25 mouse cellular contexts compared by ENCODE assay signal in genomic region chr6:8631362-8631761, GRCm38 (mm10).
"Had no signal": no experiment of that assay in that cellular context is flagged by ENCODE, and none has a peak within 500 bp of the region (broad histone marks: within the 10 kb centered on the region; RNA-seq: fewer than 3 reads in every experiment).

No protein-coding gene starts in this region.

- H3K4me3 ChIP-seq: gastrocnemius, adult 2 months; heart, adult 2 months; heart, embryonic 10.5 days; heart, embryonic 12.5 days; hindbrain, embryonic 10.5 days; hindbrain, embryonic 12.5 days; intestine, embryonic 15.5 days; layer of hippocampus, adult 2 months; left cerebral cortex, adult 2 months; limb, embryonic 10.5 days; limb, embryonic 12.5 days; liver, embryonic 12.5 days had no signal

- H3K27ac ChIP-seq: gastrocnemius, adult 2 months; heart, adult 2 months; hindbrain, embryonic 10.5 days; hindbrain, embryonic 12.5 days; hindbrain, embryonic 14.5 days; intestine, embryonic 15.5 days; layer of hippocampus, adult 2 months; left cerebral cortex, adult 2 months; limb, embryonic 10.5 days; limb, embryonic 12.5 days; liver, embryonic 12.5 days; liver, embryonic 14.5 days had no signal

- H3K4me2 ChIP-seq: heart, embryonic 12.5 days; hindbrain, embryonic 12.5 days; hindbrain, embryonic 14.5 days; intestine, embryonic 15.5 days; limb, embryonic 12.5 days; liver, embryonic 12.5 days had no signal

- H3K27me3 ChIP-seq: heart, embryonic 12.5 days; hindbrain, embryonic 12.5 days; intestine, embryonic 15.5 days; limb, embryonic 12.5 days had no signal

- DNase-seq: gastrocnemius, adult 2 months; gastrocnemius, postnatal 10 days; gastrocnemius, postnatal 25 days; heart, adult 2 months; heart, postnatal 10 days; heart, postnatal 4 days; kidney, adult 18-20 months; kidney, adult 8-10 months; kidney, postnatal 10 days; kidney, postnatal 25 days; kidney, postnatal 4 days had no signal

- H3K9me3 ChIP-seq: heart, embryonic 10.5 days; heart, embryonic 12.5 days; hindbrain, embryonic 10.5 days; hindbrain, embryonic 12.5 days; intestine, embryonic 15.5 days; limb, embryonic 10.5 days; limb, embryonic 12.5 days; liver, embryonic 12.5 days had no signal

- ATAC-seq: hindbrain, embryonic 16.5 days; intestine, embryonic 15.5 days; intestine, postnatal 0 days had no signal

- H3K36me3 ChIP-seq: hindbrain, embryonic 10.5 days; hindbrain, embryonic 12.5 days; intestine, embryonic 15.5 days; limb, embryonic 10.5 days; limb, embryonic 12.5 days; liver, embryonic 12.5 days had no signal

- H3K4me1 ChIP-seq: hindbrain, embryonic 10.5 days; hindbrain, embryonic 12.5 days; intestine, embryonic 15.5 days; limb, embryonic 10.5 days had no signal

- H3K9ac ChIP-seq: heart, embryonic 12.5 days; hindbrain, embryonic 12.5 days; hindbrain, embryonic 14.5 days; intestine, embryonic 15.5 days; limb, embryonic 12.5 days; liver, embryonic 12.5 days; liver, embryonic 14.5 days had no signal
